Mouse (Mus musculus): ENCODE results near the gene Znhit3.

Gene Znhit3

DNA sequence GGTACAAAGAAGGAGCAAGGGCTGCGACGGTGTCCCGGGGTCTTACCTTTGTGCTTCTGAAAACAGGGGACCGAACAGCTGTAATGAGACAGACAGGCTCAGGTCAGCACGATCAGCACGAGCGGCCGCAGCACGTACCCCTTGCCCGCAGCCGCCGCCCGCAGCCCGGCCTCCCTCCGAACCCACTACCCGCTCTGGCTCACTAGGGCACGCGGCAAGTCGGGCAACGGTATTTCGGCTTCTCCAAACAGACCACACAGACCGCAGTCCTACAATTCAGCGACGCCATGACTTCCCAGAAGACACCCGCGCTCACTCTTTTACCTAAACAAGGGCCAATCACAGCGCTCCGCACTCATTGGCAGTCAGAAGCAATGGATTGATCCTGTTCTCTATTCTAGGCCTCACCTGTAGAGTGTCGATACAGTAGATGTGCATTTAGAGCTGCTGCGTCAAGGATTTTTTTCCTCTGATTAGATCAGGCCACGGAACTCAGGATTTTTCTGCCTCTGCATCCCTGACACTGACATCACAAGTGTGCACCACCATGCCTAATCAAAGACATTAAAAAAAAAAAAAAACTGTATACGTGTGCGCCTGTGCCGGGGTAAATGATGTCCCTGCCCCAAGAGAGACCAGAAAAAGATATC lies at the start of gene Znhit3:
Znhit3 (minus strand) TSS at position 314 of the 650 bp plus-strand sequence.
- peak; percentile 96 for DNase-seq (ENCODE audit: low spot score)

DNA sequence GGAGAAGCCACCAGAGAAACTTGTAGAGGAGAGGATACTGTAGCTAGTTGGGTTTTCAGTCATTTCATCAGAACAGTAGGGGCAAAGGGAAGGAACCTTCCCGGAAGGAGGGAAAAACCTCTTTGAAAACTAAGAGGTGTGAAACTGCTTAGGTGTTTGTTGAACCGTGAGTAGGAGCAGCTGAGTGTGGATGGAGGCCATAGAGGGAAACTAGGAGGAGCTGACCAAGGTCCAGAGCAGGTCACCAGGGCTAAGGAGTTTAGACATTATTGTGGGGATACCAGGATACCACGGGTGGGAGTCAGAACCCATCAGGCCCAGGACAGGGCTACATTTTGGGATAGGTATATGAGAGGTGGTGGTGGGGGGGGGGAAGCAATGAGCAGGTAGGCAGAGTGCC lies 47.4 kb upstream of the Znhit3 start:
- no peak for DNase-seq (ENCODE audit: low spot score)

DNA sequence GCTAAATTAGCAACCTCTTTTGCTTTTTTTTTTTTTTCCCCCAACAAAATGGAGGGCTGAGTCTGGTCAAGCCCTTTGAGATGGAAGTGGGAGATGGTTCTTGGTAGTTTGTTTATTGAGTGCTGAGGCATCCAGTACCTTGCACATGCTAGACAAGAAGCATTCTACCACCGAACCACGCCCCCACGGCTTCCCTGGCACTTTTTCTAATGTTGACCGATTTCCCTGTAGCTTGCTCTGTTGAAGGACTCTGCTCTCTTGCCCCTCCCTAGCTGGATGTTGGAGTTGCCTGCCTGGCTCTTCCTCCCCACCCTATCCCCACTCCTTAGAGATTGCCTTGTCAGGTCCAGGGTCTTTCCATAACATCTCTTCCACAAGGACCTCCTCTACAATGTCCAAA lies 46.4 kb upstream of the Znhit3 start:
- no peak for DNase-seq (ENCODE audit: low spot score)

DNA sequence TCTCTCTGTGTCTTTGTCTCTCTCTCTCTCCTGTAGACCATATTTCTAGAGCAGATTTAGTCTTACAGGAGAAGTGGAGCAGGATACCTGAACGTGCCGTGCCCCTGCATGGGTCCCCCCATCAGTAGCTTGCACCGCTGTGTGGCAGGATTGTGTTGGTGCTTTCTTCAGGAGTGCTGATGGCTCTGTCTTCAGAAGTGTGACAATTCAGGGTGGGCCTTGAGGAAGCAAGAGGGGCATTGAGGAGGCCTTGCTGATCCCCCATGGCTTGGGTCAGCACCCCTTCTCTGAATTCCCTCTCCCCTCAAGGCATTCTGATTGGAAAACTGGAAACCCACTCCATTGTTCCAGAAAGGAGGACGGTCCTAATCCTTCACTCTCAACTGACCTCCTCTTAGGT lies 45.4 kb upstream of the Znhit3 start:
- no peak for DNase-seq (ENCODE audit: low spot score)

GRCm38 (mm10) chr11:84960780-84961179 lies 44.6 kb upstream of the Znhit3 start:
- DNase-seq (ENCODE audit: low spot score): no peak

DNA sequence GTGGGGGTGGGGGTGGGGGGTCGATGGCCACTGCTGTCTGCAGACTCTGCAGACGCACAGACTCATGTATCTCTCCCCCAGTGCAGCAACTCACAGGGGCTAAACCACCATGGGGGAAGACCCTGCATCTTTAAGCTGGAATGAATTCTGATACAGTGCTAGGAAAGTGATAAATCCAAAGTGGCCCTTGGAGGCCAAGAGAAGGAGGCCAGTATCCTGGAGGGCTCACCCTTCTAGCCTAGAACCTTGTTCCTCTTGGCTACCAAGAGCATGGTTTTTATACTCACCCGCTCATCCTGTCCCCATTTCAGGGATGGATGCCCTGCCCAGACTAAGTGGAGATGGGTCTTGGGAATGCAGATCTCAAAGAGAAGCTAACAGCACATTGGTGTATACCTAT lies 44.1 kb upstream of the Znhit3 start:
- DNase-seq (ENCODE audit: low spot score): no peak

- peak; percentile 63 for DNase-seq (ENCODE audit: low spot score)
Measured at GRCm38 (mm10) chr11:84959701-84960181, 43.6 kb upstream of the Znhit3 start.

DNA sequence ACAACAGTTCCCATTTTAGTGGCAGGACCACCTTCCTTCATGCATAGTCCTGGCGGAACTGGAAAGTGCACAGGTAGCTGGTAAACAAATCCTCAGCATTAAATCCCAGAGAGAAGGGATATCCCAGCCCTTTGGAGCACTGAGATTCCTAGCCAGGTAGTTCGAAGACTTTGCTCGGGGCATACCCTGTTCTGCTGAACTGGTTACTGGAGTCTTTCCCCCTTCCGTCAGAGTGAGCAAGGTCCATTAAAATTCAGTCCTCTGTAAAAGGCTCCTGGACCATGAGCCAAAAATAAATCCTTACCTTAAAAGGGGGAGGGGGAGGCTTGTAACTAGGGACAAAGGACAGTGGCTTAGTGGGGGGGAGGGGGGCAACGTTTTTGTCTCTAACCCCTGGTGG lies 43.0 kb upstream of the Znhit3 start:
- no peak for DNase-seq (ENCODE audit: low spot score)

- no peak for DNase-seq (ENCODE audit: low spot score)
Measured at GRCm38 (mm10) chr11:84958271-84958630, 42.1 kb upstream of the Znhit3 start.

GRCm38 (mm10) chr11:84957591-84958270 lies 41.6 kb upstream of the Znhit3 start, which contains the start of gene Car4:
Car4 (plus strand) TSS chr11:84957786.
- peak; percentile 46 for DNase-seq (ENCODE audit: low spot score)

DNA sequence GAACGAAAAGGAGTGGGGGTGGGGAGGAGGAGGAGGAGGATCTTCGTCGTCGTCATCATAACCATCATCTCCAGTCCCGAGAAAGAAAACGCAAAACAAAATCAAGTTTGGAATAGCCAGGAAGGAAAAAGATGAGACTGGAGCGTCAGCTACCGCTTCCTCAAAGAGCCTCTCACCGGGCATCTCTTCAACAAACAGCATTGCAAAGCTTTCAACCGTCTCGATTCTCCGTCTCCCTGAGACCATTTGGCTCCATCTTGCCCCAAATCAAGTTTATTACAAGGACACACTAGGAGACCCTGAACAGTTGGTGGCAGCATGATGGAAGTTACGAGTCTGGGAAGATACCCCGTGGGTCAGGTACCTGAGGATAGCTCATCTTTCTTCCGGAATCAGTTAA lies 41.0 kb upstream of the Znhit3 start:
- peak; percentile 13 for DNase-seq (ENCODE audit: low spot score)

- DNase-seq (ENCODE audit: low spot score): no peak
Measured at GRCm38 (mm10) chr11:84956400-84956799, 40.2 kb upstream of the Znhit3 start.

DNA sequence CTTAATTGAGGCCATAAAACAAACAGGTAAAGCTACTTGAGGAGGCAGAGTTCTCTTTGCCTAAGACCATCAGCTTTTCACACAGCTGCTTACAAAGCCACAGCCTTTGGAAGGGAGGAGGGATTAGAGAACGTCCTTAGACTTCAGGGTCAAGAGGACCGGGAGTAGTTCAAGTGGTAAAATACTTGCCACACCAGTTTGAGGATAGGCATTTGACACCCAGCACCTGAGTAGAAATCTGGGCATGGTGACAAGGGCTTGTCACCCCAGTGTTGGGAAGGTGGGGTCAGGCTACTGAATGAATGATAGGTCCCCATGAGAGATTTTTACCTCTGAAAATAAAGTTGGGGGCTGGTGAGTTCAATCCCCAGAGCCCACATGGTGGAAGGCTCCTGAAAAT lies 36.4 kb upstream of the Znhit3 start:
- DNase-seq (ENCODE audit: low spot score): no peak

DNA sequence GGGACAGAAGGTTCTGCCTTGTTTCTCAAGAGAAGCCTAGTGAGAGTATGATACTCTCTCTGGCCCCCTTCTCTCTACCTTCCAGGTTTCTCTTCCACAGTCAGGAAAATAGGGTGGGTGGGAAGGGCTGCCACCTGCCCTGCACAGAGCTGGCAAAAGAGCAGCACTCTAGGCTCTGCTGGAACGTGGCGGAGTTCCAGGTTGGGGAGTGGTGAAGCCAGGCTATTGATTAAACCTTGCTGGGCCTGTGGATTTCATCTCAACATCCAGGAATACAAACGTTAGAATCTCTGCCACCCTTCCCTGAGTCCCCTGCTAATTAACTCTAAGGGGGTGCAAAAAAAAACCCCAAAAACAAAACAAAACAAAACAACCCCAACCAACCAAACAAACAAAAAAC lies 32.4 kb upstream of the Znhit3 start:
- no peak for DNase-seq (ENCODE audit: low spot score)

DNA sequence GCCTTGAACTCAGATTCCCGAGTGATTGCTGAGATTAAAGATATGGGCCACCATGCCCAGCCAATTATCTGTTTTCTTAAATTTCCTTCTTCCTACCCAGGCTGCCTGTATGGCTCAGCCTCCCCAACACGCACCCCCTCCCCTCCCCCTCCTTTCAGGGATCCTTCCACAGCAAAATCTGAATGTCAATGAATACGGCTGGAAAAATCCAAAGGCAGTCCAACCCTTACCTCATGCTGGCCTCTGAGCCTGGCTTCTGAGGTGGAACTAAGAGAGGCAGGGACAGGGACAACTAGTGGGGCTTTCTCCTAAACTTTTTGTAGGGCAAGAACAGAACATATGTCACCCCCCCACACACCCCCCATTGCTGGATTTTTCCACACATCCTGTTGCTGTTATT lies 31.9 kb upstream of the Znhit3 start:
- no peak for DNase-seq (ENCODE audit: low spot score)

DNA sequence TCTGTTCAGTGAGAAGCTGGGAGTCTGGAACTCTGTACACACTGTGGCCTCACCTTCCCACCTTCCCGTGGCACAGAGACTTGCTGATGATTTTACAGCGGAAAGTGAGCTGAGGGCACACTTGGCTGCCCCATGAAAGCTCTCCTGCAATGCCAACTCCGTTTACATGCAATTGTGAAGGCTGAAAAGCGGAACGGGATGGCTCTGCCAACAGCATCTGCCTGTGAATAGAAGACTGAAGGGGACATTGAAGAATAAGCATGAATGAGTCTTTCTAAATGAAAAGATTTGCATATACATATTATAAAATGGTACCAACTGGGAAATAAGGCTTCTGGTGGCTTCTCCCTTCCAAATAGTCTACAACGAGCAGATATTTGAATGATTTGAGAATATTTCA lies 31.0 kb upstream of the Znhit3 start:
- DNase-seq (ENCODE audit: low spot score): no peak

DNA sequence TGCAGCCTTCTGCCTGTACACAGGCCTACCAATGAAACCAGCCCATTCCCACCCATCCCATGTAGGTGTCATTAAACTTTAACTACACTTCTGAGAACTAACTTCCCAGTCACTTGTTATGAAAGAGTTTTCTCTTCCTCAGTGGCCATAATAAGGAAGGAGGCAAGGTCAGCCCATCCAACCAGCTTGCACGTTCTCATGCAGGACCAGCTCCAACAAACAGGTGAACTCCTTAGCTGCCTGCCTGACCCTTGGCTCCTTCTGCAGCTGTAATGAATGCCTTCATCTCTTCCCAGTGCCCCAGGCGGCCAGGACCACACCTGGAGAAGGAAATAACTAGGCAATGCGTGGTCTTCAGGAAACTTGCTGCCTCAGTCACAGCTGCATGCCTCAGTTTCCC lies 29.7 kb upstream of the Znhit3 start:
- DNase-seq (ENCODE audit: low spot score): no peak

- peak; percentile 63 for DNase-seq (ENCODE audit: low spot score)
Measured at GRCm38 (mm10) chr11:84944639-84945435, 28.7 kb upstream of the Znhit3 start.

DNA sequence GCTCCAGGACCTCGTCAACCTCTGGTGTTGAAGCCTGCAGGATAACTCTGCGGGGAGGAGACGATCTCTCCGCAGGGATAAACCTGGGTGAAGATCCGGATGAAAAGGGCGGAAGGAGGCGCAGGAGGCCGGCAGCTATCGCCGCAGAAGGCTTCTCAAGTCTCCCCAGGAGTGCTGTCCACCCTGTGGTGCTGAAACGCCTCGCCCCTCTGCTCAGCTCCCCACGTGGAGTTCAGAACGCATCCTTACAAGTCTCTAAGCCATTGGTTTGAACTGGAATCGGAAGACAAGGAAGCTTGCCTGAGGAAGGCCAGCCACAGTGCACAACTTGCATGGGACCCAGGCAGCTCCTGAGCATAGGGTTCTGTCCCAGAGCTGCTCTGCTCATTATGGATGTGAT lies 27.8 kb upstream of the Znhit3 start:
- DNase-seq (ENCODE audit: low spot score): peak; percentile 93

DNA sequence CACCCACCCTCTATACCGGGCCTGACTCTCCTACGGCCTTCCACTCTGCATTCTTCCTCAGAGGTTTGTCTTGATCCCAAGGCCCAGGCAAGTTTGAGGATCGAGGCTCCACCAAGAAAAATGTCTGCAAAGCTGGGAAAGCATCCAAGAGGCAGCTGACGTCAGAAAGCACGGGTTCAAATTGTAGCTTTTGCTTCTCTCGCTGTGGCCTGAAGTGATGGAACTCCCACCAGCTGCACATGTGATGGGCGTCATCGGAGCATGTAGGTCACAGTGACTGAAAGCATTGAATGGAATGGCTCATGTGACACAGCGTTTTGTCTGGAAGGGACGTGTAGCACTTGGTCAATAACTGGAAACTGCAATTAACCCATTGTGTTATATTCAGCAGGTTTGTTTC lies 24.0 kb upstream of the Znhit3 start:
- no peak for DNase-seq (ENCODE audit: low spot score)

DNA sequence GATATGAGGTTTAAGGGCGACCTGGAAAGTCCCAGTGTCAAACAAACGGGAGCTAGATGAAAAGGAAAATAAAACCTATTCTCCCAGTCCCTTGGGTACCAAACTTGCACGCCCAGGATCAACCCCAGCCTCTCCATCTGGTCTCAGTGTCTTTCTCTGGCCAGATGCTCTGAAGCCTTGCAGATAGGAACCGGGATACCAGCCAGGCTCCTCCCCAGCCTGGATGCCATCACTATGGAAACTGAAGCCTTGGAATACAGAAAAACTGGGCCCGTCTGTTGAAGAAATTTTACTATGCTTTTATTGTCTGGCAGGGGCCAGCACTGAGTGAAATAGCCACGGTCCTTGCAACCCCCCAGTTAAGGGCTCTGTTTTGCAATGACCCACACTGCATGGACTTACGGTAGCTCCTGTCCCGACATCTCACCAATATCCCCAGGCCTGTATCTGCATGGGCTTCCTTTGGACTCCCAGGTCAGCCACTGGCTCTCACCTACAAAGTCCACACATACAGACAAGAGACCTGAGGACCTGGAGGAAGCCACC lies 23.4 kb upstream of the Znhit3 start:
- no peak for DNase-seq (ENCODE audit: low spot score)

GRCm38 (mm10) chr11:84932261-84932660 lies 16.1 kb upstream of the Znhit3 start:
- peak; percentile 64 for DNase-seq (ENCODE audit: low spot score)

GRCm38 (mm10) chr11:84920981-84921380 lies 4.8 kb upstream of the Znhit3 start:
- no peak for DNase-seq (ENCODE audit: low spot score)
